Mouse (Mus musculus): ENCODE results near the gene Myo1h. TPM values are rescaled to one million over a fixed set of nuclear protein-coding genes. Genes with fewer than 3 reads are reported as not detected.

Myo1h gene
- polyA plus RNA-seq, 1 experiment from 2014 or later: 3.8 TPM

DNA sequence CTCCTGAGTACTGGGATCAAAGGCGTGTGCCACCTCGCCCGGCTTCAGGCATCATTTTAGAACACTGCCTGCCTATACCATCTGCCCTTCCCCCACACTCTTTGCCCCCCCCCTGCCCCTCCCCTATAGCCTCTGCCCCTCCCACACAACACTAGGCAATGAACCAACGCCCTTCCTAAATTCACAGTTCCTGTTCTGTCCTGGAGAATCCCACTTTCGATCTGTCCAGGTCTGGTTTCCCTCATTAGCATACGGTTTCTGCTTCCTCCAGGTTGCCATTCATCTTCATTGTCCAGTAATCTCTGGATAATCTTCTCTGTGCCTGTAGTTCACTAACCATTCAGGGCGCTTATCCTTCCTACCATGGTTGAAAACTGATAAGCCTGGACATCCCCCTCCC lies 54.6 kb downstream of the Myo1h start:
- Histone ChIP-seq H3K9ac (ENCODE audit: low read length) (no peak overlapping the region), H3K4me3 (ENCODE audit: low read depth, low read length) (no peak overlapping the region), H3K27ac (replicated peaks) (no peak overlapping the region), H3K4me2 (replicated peaks; ENCODE audit: low read depth) (no peak overlapping the region), H3K4me1 (replicated peaks; ENCODE audit: control insufficient read depth, insufficient read depth) (no peaks in the 10 kb centered on the region), H3K27me3 (ENCODE audit: control insufficient read depth, insufficient read depth, low read length) (no peaks in the 10 kb centered on the region), H3K36me3 (ENCODE audit: control insufficient read depth, insufficient read depth, low read length) (no peaks in the 10 kb centered on the region), H3K9me3 (ENCODE audit: control insufficient read depth, low read length) (no peaks in the 10 kb centered on the region)
- 85% methylated on average over 7 of the region's 7 CpGs for whole genome bisulfite sequencing
- DNase-seq (ENCODE audit: low spot score): no peak
- TF ChIP-seq CTCF (IDR thresholded peaks at IDR 0.05; ENCODE audit: low read depth): no peak
- TF ChIP-seq EP300 (optimal IDR thresholded peaks at IDR 0.05): no peak
- no peak for ATAC-seq (ENCODE audit: low FRiP score, low TSS enrichment)

DNA sequence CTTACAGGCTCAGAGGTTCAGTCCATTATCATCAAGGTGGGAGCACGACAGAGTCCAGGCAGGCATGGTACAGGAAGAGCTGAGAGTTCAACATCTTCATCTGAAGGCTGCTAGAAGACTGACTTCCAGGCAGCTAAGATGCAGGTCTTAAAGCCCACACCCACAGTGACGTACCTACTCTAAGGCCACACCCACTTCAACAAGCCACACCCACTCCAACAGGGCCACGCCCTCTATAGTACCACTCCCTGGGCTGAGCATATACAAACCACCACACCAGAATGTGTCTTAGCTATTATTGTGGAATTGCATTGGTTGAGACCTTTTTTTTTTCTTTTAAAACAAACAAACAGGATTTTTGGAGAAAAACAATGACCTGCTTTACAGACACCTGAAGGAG lies 56.6 kb downstream of the Myo1h start:
- 51% methylated on average over 3 of the region's 3 CpGs for WGBS
- Histone ChIP-seq H3K4me2 (replicated peaks; ENCODE audit: low read depth) (no peak overlapping the region), H3K9ac (ENCODE audit: low read length) (no peak overlapping the region), H3K9me3 (ENCODE audit: control insufficient read depth, low read length) (no peaks in the 10 kb centered on the region), H3K27me3 (ENCODE audit: control insufficient read depth, insufficient read depth, low read length) (no peaks in the 10 kb centered on the region), H3K4me3 (ENCODE audit: low read depth, low read length) (no peak overlapping the region), H3K27ac (replicated peaks) (no peak overlapping the region), H3K36me3 (ENCODE audit: control insufficient read depth, insufficient read depth, low read length) (no peaks in the 10 kb centered on the region), H3K4me1 (replicated peaks; ENCODE audit: control insufficient read depth, insufficient read depth) (no peaks in the 10 kb centered on the region)
- DNase-seq (ENCODE audit: low spot score) (peak; percentile 56), ATAC-seq (ENCODE audit: low FRiP score, low TSS enrichment) (peak; percentile 79)
- TF ChIP-seq EP300 (optimal IDR thresholded peaks at IDR 0.05): no peak
- TF ChIP-seq CTCF (IDR thresholded peaks at IDR 0.05; ENCODE audit: low read depth): no peak

DNA sequence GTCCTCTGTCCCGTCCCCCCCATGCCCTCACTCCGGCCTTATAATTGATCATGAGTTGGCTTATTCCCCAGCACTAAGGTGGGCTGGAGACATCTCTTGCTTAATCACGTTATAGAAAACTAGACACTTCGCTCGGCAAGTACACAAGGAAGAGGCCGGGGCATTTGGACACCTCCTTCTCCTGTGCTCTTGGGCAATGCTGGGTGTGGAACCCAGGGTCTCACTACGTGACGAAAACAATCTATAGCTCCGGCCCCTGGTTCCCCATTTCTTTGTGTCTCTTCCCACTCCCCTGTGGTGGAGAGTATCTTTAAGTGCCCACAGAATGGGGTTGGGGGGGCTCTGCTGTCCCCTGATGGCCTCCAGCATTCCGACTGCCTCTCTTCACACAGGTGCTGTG lies 58.0 kb downstream of the Myo1h start:
- ATAC-seq (ENCODE audit: low FRiP score, low TSS enrichment): no peak
- H3K4me1 ChIP-seq (replicated peaks; ENCODE audit: control insufficient read depth, insufficient read depth): no peaks in the 10 kb centered on the region
- no peak for TF ChIP-seq EP300 (optimal IDR thresholded peaks at IDR 0.05)
- TF ChIP-seq CTCF (IDR thresholded peaks at IDR 0.05; ENCODE audit: low read depth): no peak
- H3K27ac ChIP-seq (replicated peaks): no peak overlapping the region
- H3K9me3 ChIP-seq (ENCODE audit: control insufficient read depth, low read length): no peaks in the 10 kb centered on the region
- H3K4me3 ChIP-seq (ENCODE audit: low read depth, low read length): no peak overlapping the region
- no peak for DNase-seq (ENCODE audit: low spot score)
- no peak overlapping the region for H3K4me2 ChIP-seq (replicated peaks; ENCODE audit: low read depth)
- H3K27me3 ChIP-seq (ENCODE audit: control insufficient read depth, insufficient read depth, low read length): no peaks in the 10 kb centered on the region
- no peaks in the 10 kb centered on the region for H3K36me3 ChIP-seq (ENCODE audit: control insufficient read depth, insufficient read depth, low read length)
- WGBS: 70% methylated on average over 10 of the region's 10 CpGs
- no peak overlapping the region for H3K9ac ChIP-seq (ENCODE audit: low read length)

DNA sequence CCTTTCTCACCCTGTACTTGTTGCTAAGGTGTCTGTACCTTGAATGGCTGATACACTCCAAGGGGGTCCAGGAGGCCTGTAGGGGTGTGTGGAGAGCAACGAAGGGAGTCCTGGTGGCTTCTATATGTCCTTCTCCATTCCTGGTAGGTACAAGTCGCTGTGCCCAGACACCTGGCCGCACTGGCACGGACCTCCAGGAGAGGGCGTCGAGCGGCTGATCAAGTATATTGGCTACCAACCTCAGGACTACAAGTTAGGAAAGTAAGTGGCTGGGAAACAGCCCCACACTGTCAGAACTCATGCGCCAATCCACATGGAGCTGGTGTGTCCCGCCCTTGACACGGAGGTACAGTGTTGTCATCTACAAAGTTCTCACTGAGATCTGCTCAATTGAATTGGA lies 62.5 kb downstream of the Myo1h start:
- TF ChIP-seq EP300 (optimal IDR thresholded peaks at IDR 0.05) (no peak), CTCF (IDR thresholded peaks at IDR 0.05; ENCODE audit: low read depth) (peak; percentile 47)
- DNase-seq (ENCODE audit: low spot score) (no peak), ATAC-seq (ENCODE audit: low FRiP score, low TSS enrichment) (no peak)
- H3K9me3 ChIP-seq (ENCODE audit: control insufficient read depth, low read length): no peaks in the 10 kb centered on the region
- no peak overlapping the region for H3K4me3 ChIP-seq (ENCODE audit: low read depth, low read length)
- H3K27ac ChIP-seq (replicated peaks): no peak overlapping the region
- H3K4me1 ChIP-seq (replicated peaks; ENCODE audit: control insufficient read depth, insufficient read depth): no peaks in the 10 kb centered on the region
- H3K4me2 ChIP-seq (replicated peaks; ENCODE audit: low read depth): no peak overlapping the region
- 65% methylated on average over 10 of the region's 10 CpGs for WGBS
- H3K27me3 ChIP-seq (ENCODE audit: control insufficient read depth, insufficient read depth, low read length): no peaks in the 10 kb centered on the region
- no peaks in the 10 kb centered on the region for H3K36me3 ChIP-seq (ENCODE audit: control insufficient read depth, insufficient read depth, low read length)
- H3K9ac ChIP-seq (ENCODE audit: low read length): no peak overlapping the region

DNA sequence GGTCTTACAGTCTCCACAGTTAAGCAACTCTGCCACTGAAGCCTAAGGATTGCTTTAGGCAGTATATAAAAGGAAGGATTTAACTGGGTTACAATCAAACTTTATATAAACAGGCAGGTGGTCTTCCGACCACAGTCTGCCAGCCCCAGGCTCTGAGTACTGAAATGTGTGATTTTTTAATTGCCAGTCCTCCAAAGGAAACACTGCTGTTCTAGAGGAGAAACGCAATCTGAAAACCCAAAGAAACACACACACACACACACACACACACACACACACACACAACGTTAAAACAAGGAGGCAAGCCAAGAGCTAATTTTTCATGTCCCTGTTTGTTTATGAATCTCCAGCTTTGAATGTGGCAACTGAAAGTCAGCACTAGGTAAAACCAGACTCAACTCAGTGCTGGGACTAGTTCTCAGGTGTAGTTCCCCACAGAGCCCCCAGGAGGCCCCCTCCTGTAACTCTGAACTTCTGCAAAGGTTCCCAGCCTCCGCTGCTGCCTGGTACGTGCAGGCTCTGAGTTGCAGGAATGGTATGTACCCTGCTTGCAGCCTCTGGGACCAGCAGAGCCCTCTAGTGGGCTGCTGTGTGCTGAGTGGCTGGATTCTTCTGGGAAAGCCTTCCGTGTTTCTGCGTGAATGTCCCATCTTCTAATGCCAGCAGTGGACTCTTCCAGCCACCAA lies 67.4 kb downstream of the Myo1h start:
- TF ChIP-seq EP300 (optimal IDR thresholded peaks at IDR 0.05) (peak; percentile 79), CTCF (IDR thresholded peaks at IDR 0.05; ENCODE audit: low read depth) (peak; percentile 95)
- H3K4me3 ChIP-seq (ENCODE audit: low read depth, low read length): peak overlapping the region; percentile 20; the same call in 1 of the 2 replicates
- DNase-seq (ENCODE audit: low spot score) (peak; percentile 94), ATAC-seq (ENCODE audit: low FRiP score, low TSS enrichment) (peak; percentile 93)
- peak overlapping the region; percentile 51 for H3K9ac ChIP-seq (ENCODE audit: low read length)
- no peaks in the 10 kb centered on the region for H3K27me3 ChIP-seq (ENCODE audit: control insufficient read depth, insufficient read depth, low read length)
- peak overlapping the region; percentile 51 for H3K4me2 ChIP-seq (replicated peaks; ENCODE audit: low read depth)
- WGBS: 10% methylated on average over 7 of the region's 7 CpGs
- peak overlapping the region; percentile 96 for H3K27ac ChIP-seq (replicated peaks)
- no peaks in the 10 kb centered on the region for H3K9me3 ChIP-seq (ENCODE audit: control insufficient read depth, low read length)
- peaks cover 8% of the 10 kb centered on the region; the same call in 1 of the 2 replicates for H3K4me1 ChIP-seq (replicated peaks; ENCODE audit: control insufficient read depth, insufficient read depth)
- no peaks in the 10 kb centered on the region for H3K36me3 ChIP-seq (ENCODE audit: control insufficient read depth, insufficient read depth, low read length)

GRCm38 (mm10) chr5:114356936-114357751 lies 68.2 kb downstream of the Myo1h start:
- peak overlapping the region; percentile 20; the same call in 1 of the 2 replicates for H3K4me3 ChIP-seq (ENCODE audit: low read depth, low read length)
- peaks cover 8% of the 10 kb centered on the region; the same call in 1 of the 2 replicates for H3K4me1 ChIP-seq (replicated peaks; ENCODE audit: control insufficient read depth, insufficient read depth)
- H3K36me3 ChIP-seq (ENCODE audit: control insufficient read depth, insufficient read depth, low read length): no peaks in the 10 kb centered on the region
- peak overlapping the region; percentile 96 for H3K27ac ChIP-seq (replicated peaks)
- ATAC-seq (ENCODE audit: low FRiP score, low TSS enrichment) (peak; percentile 89), DNase-seq (ENCODE audit: low spot score) (peak; percentile 82)
- no peaks in the 10 kb centered on the region for H3K9me3 ChIP-seq (ENCODE audit: control insufficient read depth, low read length)
- peak overlapping the region; percentile 51 for H3K4me2 ChIP-seq (replicated peaks; ENCODE audit: low read depth)
- WGBS: 18% methylated on average over 23 of the region's 23 CpGs
- TF ChIP-seq CTCF (IDR thresholded peaks at IDR 0.05; ENCODE audit: low read depth): no peak
- no peak for TF ChIP-seq EP300 (optimal IDR thresholded peaks at IDR 0.05)
- H3K9ac ChIP-seq (ENCODE audit: low read length): peak overlapping the region; percentile 51
- no peaks in the 10 kb centered on the region for H3K27me3 ChIP-seq (ENCODE audit: control insufficient read depth, insufficient read depth, low read length)
